Mouse (Mus musculus) small intestine, adult 10 weeks (tissue): ENCODE measurements around the gene Cln6. TPM values are rescaled to one million over a fixed set of nuclear protein-coding genes. Genes with fewer than 3 reads are reported as not detected.

ENCODE experiments used
- polyA plus RNA-seq: library from polyadenylated mRNA; stranded (reverse); fragments of 350-450 nt; fragmentation: Illumina TruSeq; extraction: RNeasy Lipid Tissue Mini Kit (QIAGEN cat#74804); gene quantifications from one replicate; pipeline ENCODE4 v1.2.3, GENCODE M21; 2014; ENCODE audit warnings: low replicate concordance

Cln6 gene
- 6.5 TPM for polyA plus RNA-seq

GRCm38 (mm10) chr9:62838506-62839171 lies at the start of gene Cln6:
Gene Cln6, plus strand, starts transcription at chr9:62838785.

GRCm38 (mm10) chr9:62811516-62812121 lies 27.0 kb upstream of the Cln6 start, which contains the start of gene Fem1b:
Gene Fem1b, minus strand, starts transcription at chr9:62811934.

GRCm38 (mm10) chr9:62857719-62858261 lies 19.2 kb downstream of the Cln6 start, which contains the start of gene Calml4:
Gene Calml4, plus strand, starts transcription at chr9:62858080.

Other genes with a start within 250 kb of the Cln6 start
- not detected for gene Itga11, start 161.0 kb upstream of the Cln6 start, polyA plus RNA-seq
- 28.3 TPM for gene Fem1b, start 26.9 kb upstream of the Cln6 start, polyA plus RNA-seq
- 649 TPM for gene Calml4, start 19.3 kb downstream of the Cln6 start, polyA plus RNA-seq
- 21.9 TPM for gene Pias1, start 149.1 kb downstream of the Cln6 start, polyA plus RNA-seq